Mouse (Mus musculus): ENCODE data around the gene Olfr237-ps1. TPM values are rescaled to one million over a fixed set of nuclear protein-coding genes. Genes with fewer than 3 reads are reported as not detected.

Gene Olfr237-ps1
- polyA plus RNA-seq, 1 experiment from 2014 or later = not detected

Other genes starting within 250 kb of the Olfr237-ps1 start
- not detected in 2 replicates for gene Olfr447, start 237.7 kb upstream of the Olfr237-ps1 start, polyA plus RNA-seq (2016; fragmentation: Nextera tagmentation; extraction: Ambion mirVana)
- gene Olfr446, start 225.2 kb upstream of the Olfr237-ps1 start, polyA plus RNA-seq (2016; fragmentation: Nextera tagmentation; extraction: Ambion mirVana) = not detected in 2 replicates
- not detected in 2 replicates for gene Olfr444, start 197.5 kb upstream of the Olfr237-ps1 start, polyA plus RNA-seq (2016; fragmentation: Nextera tagmentation; extraction: Ambion mirVana)
- not detected in 2 replicates for gene Olfr441, start 40.2 kb upstream of the Olfr237-ps1 start, polyA plus RNA-seq (2016; fragmentation: Nextera tagmentation; extraction: Ambion mirVana)
- gene Olfr437, start 16.7 kb downstream of the Olfr237-ps1 start, polyA plus RNA-seq (2016; fragmentation: Nextera tagmentation; extraction: Ambion mirVana) = not detected in 2 replicates
- not detected in 2 replicates for gene Olfr13, start 25.6 kb downstream of the Olfr237-ps1 start, polyA plus RNA-seq (2016; fragmentation: Nextera tagmentation; extraction: Ambion mirVana)
- gene Olfr435, start 50.6 kb downstream of the Olfr237-ps1 start, polyA plus RNA-seq (2016; fragmentation: Nextera tagmentation; extraction: Ambion mirVana) = not detected in 2 replicates
- not detected in 2 replicates for gene Olfr434, start 66.5 kb downstream of the Olfr237-ps1 start, polyA plus RNA-seq (2016; fragmentation: Nextera tagmentation; extraction: Ambion mirVana)
- not detected in 2 replicates for gene Olfr47, start 85.0 kb downstream of the Olfr237-ps1 start, polyA plus RNA-seq (2016; fragmentation: Nextera tagmentation; extraction: Ambion mirVana)
- gene Arhgef5, start 119.0 kb downstream of the Olfr237-ps1 start, polyA plus RNA-seq (2016; fragmentation: Nextera tagmentation; extraction: Ambion mirVana) = 3.3 and 3.4 TPM in 2 replicates
- not detected in 2 replicates for gene Nobox, start 163.0 kb downstream of the Olfr237-ps1 start, polyA plus RNA-seq (2016; fragmentation: Nextera tagmentation; extraction: Ambion mirVana)

Measured in neural tube, embryonic 12.5 days (tissue).